Mouse (Mus musculus) embryo, embryonic 11 days (tissue): ENCODE measurements around the gene Gm7257.

Experiments
- DNase-seq: peaks from one replicate; pipeline ENCODE4 v3.0.0-alpha.2; 2015

Gm7257 gene

DNA sequence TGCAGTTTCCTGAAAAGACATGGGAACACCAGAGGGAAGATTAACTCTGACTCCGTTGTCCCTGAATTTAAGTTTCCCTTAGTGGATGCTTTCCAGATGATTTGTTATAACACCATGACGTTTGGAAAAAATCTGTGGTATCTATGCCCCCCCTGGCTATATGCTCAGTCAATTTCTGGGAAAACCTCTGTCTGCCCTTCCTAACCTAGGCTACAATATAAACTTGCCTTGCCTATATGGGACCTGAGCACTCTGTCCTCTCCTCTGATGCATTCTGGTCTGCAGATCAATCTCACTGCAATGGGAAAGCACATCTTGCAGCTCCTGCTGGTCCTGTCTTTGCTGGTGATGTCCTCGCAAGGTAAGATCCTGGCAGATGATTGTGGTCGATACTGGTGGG, at the start of gene Gm7257:
Gene Gm7257, plus strand, starts transcription at position 301 of the 400 bp plus-strand sequence.
- no peak for DNase-seq

DNA sequence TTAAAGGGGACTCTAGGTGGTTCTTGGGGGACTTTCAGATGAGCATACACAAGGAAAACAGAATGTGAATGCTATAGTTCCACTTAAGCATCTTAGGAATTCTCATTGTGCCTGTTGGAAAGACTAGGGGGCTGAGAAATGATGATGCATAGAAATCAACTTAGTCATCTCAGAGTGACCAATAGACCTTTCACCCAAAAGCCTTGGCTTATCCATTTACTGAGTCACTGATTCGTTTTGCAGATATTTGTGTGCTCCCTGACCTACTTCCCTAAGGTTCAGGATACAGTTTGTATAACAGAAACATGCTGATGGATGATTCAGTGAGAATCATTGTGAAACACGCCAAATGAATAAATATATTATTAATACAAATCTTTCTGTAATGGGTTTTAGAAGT, 28.7 kb upstream of the Gm7257 start:
- no peak for DNase-seq

DNA sequence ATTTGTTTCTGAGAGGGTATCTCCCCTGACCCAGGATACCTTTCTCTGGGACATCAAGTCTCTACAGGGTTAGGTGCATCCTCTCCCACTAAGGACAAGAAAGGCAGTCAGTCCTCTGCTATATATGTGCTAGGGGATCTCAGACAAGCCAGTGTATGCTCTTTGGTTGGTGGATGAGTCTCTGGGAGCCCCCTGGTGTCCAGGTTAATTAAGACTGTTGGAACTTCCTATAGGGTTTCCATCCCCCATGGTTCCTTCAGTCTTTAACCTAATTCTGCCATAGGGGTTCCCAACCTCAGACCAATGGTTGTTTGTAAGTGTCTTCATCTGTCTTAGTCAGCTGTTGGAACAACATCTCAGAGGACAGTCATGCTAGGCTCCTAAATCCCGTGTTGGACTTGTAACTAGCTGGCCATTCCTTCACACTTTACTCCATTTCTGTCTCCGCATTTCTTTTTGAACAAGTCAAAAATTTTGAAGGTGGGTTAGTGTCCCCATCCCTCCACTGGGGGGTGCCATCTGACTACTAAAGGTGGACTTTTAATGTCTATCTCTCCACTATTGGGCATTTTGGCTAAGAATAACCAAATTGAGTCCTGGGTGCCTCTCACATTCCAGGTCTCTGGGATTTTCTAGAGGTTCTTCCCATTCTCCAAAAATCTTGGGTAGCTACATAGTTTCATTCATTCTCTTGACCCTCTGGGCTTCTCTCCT, 3.5 kb downstream of the Gm7257 start:
- DNase-seq, result peak; percentile 0

DNA sequence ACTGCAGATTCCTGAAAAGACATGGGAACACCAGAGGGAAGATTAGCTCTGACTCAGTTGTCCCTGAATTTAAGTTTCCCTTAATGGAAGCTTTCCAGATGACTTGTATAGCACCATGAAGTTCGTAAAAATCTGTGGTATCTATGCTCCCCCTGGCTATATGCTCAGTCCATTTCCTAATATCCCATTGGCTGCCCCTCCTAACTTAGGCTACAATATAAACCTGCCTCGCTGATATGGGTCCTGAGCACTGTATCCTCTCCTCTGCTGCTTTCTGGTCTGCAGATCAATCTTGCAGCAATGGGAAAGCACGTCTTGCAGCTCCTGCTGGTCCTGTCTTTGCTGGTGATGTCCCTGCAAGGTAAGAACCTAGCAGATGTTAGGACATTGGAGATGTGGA, 43.7 kb downstream of the Gm7257 start, which contains the start of gene Gm9513:
Gene Gm9513, plus strand, starts transcription at position 301 of the 400 bp plus-strand sequence.
- no peak for DNase-seq
